Mouse (Mus musculus): ENCODE data around the gene Tulp1. TPM values are rescaled to one million over a fixed set of nuclear protein-coding genes. Genes with fewer than 3 reads are reported as not detected.
"Not testable (repeated sequence)": the region's sequence is repeated elsewhere in the genome, so short reads cannot be mapped to it uniquely, and the experiment has no call there.

Tulp1 gene
- polyA plus RNA-seq, 1 experiment: 0.25 TPM

- TF ChIP-seq POLR2A (IDR thresholded peaks at IDR 0.05; ENCODE audit: low read depth, low read length): no peak
- TF ChIP-seq CTCF (IDR thresholded peaks at IDR 0.05; ENCODE audit: extremely low read depth, insufficient read depth, insufficient read length, insufficient replicate concordance): no peak
- Histone ChIP-seq H3K36me3 (ENCODE audit: control insufficient read depth, insufficient read depth, low read length) (no peaks in the 10 kb centered on the region), H3K4me3 (ENCODE audit: extremely low read depth, insufficient read depth, insufficient read length) (no peak overlapping the region), H3K27me3 (ENCODE audit: control insufficient read depth, insufficient read depth, low read length) (peaks cover 13% of the 10 kb centered on the region; the same call in 1 of the 2 replicates), H3K27ac (ENCODE audit: insufficient read depth, low read length) (no peak overlapping the region), H3K4me1 (ENCODE audit: control insufficient read depth, insufficient read depth, insufficient read length) (no peaks in the 10 kb centered on the region)
- DNase-seq (ENCODE audit: low read depth in 1 of 2, low spot score in 2 of 2): no peak
- WGBS: 78% methylated on average over 5 of the region's 5 CpGs
Observed at GRCm38 (mm10) chr17:28369056-28369455, 4.0 kb upstream of the Tulp1 start.

GRCm38 (mm10) chr17:28368449-28368848 lies 3.4 kb upstream of the Tulp1 start:
- Histone ChIP-seq H3K27me3 (ENCODE audit: control insufficient read depth, insufficient read depth, low read length) (peaks cover 15% of the 10 kb centered on the region; the same call in 1 of the 2 replicates), H3K4me1 (ENCODE audit: control insufficient read depth, insufficient read depth, insufficient read length) (no peaks in the 10 kb centered on the region), H3K4me3 (ENCODE audit: extremely low read depth, insufficient read depth, insufficient read length) (no peak overlapping the region), H3K27ac (ENCODE audit: insufficient read depth, low read length) (no peak overlapping the region), H3K36me3 (ENCODE audit: control insufficient read depth, insufficient read depth, low read length) (no peaks in the 10 kb centered on the region)
- peak in 1 of 2 experiments; percentile 65 for DNase-seq (ENCODE audit: low read depth in 1 of 2, low spot score in 2 of 2)
- 3% methylated on average over 13 of the region's 13 CpGs for WGBS
- no peak for TF ChIP-seq POLR2A (IDR thresholded peaks at IDR 0.05; ENCODE audit: low read depth, low read length)
- peak; percentile 89 for TF ChIP-seq CTCF (IDR thresholded peaks at IDR 0.05; ENCODE audit: extremely low read depth, insufficient read depth, insufficient read length, insufficient replicate concordance)

GRCm38 (mm10) chr17:28363507-28363906 lies 1.5 kb downstream of the Tulp1 start:
- H3K4me3 ChIP-seq (ENCODE audit: extremely low read depth, insufficient read depth, insufficient read length): no peak overlapping the region
- peaks cover 20% of the 10 kb centered on the region; the same call in 1 of the 2 replicates for H3K27me3 ChIP-seq (ENCODE audit: control insufficient read depth, insufficient read depth, low read length)
- no peak for DNase-seq (ENCODE audit: low read depth in 1 of 2, low spot score in 2 of 2)
- no peaks in the 10 kb centered on the region for H3K36me3 ChIP-seq (ENCODE audit: control insufficient read depth, insufficient read depth, low read length)
- WGBS: 48% methylated on average over 6 of the region's 6 CpGs
- no peaks in the 10 kb centered on the region; the same call in 1 of the 2 replicates for H3K4me1 ChIP-seq (ENCODE audit: control insufficient read depth, insufficient read depth, insufficient read length)
- H3K27ac ChIP-seq (ENCODE audit: insufficient read depth, low read length): no peak overlapping the region
- TF ChIP-seq CTCF (IDR thresholded peaks at IDR 0.05; ENCODE audit: extremely low read depth, insufficient read depth, insufficient read length, insufficient replicate concordance): no peak
- TF ChIP-seq POLR2A (IDR thresholded peaks at IDR 0.05; ENCODE audit: low read depth, low read length): no peak

- no peak overlapping the region for H3K4me3 ChIP-seq (ENCODE audit: extremely low read depth, insufficient read depth, insufficient read length)
- no peaks in the 10 kb centered on the region; the same call in 1 of the 2 replicates for H3K4me1 ChIP-seq (ENCODE audit: control insufficient read depth, insufficient read depth, insufficient read length)
- peaks cover 20% of the 10 kb centered on the region; the same call in 1 of the 2 replicates for H3K27me3 ChIP-seq (ENCODE audit: control insufficient read depth, insufficient read depth, low read length)
- TF ChIP-seq POLR2A (IDR thresholded peaks at IDR 0.05; ENCODE audit: low read depth, low read length) (no peak), CTCF (IDR thresholded peaks at IDR 0.05; ENCODE audit: extremely low read depth, insufficient read depth, insufficient read length, insufficient replicate concordance) (no peak)
- no peak for DNase-seq (ENCODE audit: low read depth in 1 of 2, low spot score in 2 of 2)
- 5% methylated on average over 25 of the region's 25 CpGs for WGBS
- H3K36me3 ChIP-seq (ENCODE audit: control insufficient read depth, insufficient read depth, low read length): no peaks in the 10 kb centered on the region
- H3K27ac ChIP-seq (ENCODE audit: insufficient read depth, low read length): no peak overlapping the region
Observed at GRCm38 (mm10) chr17:28362653-28363292, 2.2 kb downstream of the Tulp1 start.

GRCm38 (mm10) chr17:28361921-28362652 lies 2.9 kb downstream of the Tulp1 start:
- H3K4me1 ChIP-seq (ENCODE audit: control insufficient read depth, insufficient read depth, insufficient read length): no peaks in the 10 kb centered on the region; the same call in 1 of the 2 replicates
- H3K27me3 ChIP-seq (ENCODE audit: control insufficient read depth, insufficient read depth, low read length): peaks cover 20% of the 10 kb centered on the region; the same call in 1 of the 2 replicates
- no peak for DNase-seq (ENCODE audit: low read depth in 1 of 2, low spot score in 2 of 2)
- H3K4me3 ChIP-seq (ENCODE audit: extremely low read depth, insufficient read depth, insufficient read length): no peak overlapping the region
- no peaks in the 10 kb centered on the region for H3K36me3 ChIP-seq (ENCODE audit: control insufficient read depth, insufficient read depth, low read length)
- no peak overlapping the region for H3K27ac ChIP-seq (ENCODE audit: insufficient read depth, low read length)
- TF ChIP-seq POLR2A (IDR thresholded peaks at IDR 0.05; ENCODE audit: low read depth, low read length) (no peak), CTCF (IDR thresholded peaks at IDR 0.05; ENCODE audit: extremely low read depth, insufficient read depth, insufficient read length, insufficient replicate concordance) (no peak)
- 40% methylated on average over 11 of the region's 11 CpGs for WGBS

- DNase-seq (ENCODE audit: low read depth in 1 of 2, low spot score in 2 of 2): no peak
- no peak for TF ChIP-seq POLR2A (IDR thresholded peaks at IDR 0.05; ENCODE audit: low read depth, low read length)
- TF ChIP-seq CTCF (IDR thresholded peaks at IDR 0.05; ENCODE audit: extremely low read depth, insufficient read depth, insufficient read length, insufficient replicate concordance): no peak
- peaks cover 16% of the 10 kb centered on the region; the same call in 1 of the 2 replicates for H3K27me3 ChIP-seq (ENCODE audit: control insufficient read depth, insufficient read depth, low read length)
Observed at GRCm38 (mm10) chr17:28360531-28361277, 4.3 kb downstream of the Tulp1 start.

GRCm38 (mm10) chr17:28358576-28359261 lies 6.3 kb downstream of the Tulp1 start:
- H3K4me3 ChIP-seq (ENCODE audit: extremely low read depth, insufficient read depth, insufficient read length); H3K27ac ChIP-seq (ENCODE audit: insufficient read depth, low read length); H3K36me3 ChIP-seq (ENCODE audit: control insufficient read depth, insufficient read depth, low read length); H3K27me3 ChIP-seq (ENCODE audit: control insufficient read depth, insufficient read depth, low read length); H3K4me1 ChIP-seq (ENCODE audit: control insufficient read depth, insufficient read depth, insufficient read length); DNase-seq (ENCODE audit: low read depth in 1 of 2, low spot score in 2 of 2): not testable (repeated sequence)
- 57% methylated on average over 24 of the region's 24 CpGs for WGBS

More at GRCm38 (mm10) chr17:28360531-28361277, 4.3 kb downstream of the Tulp1 start:
- Histone ChIP-seq H3K4me1 (ENCODE audit: control insufficient read depth, insufficient read depth, insufficient read length) (no peaks in the 10 kb centered on the region; the same call in 1 of the 2 replicates), H3K36me3 (ENCODE audit: control insufficient read depth, insufficient read depth, low read length) (no peaks in the 10 kb centered on the region), H3K27ac (ENCODE audit: insufficient read depth, low read length) (no peak overlapping the region), H3K4me3 (ENCODE audit: extremely low read depth, insufficient read depth, insufficient read length) (no peak overlapping the region)
- WGBS: 86% methylated on average over 9 of the region's 9 CpGs
